Mouse (Mus musculus): ENCODE results near the gene Kcnh5. TPM values are rescaled to one million over a fixed set of nuclear protein-coding genes. Genes with fewer than 3 reads are reported as not detected.

The Kcnh5 gene
- polyA plus RNA-seq, 2 experiments: not detected

GRCm38 (mm10) chr12:75177646-75178030, 506 bp upstream of the Kcnh5 start:
- Histone ChIP-seq H3K4me2 (ENCODE audit: low read depth) (no peak overlapping the region), H3K4me3 (ENCODE audit: insufficient read depth in 1 of 2, low read depth in 2 of 2, low read length in 2 of 2) (no peak overlapping the region), H3K36me3 (replicated peaks; ENCODE audit: control insufficient read depth, insufficient read depth, low read depth) (no peaks in the 10 kb centered on the region), H3K9me3 (ENCODE audit: control insufficient read depth, low read length) (no peaks in the 10 kb centered on the region), H3K27me3 (ENCODE audit: control insufficient read depth, insufficient read depth, low read length) (peaks cover 28% of the 10 kb centered on the region), H3K9ac (replicated peaks) (no peak overlapping the region), H3K27ac (no peak overlapping the region), H3K4me1 (replicated peaks; ENCODE audit: control insufficient read depth in 2 of 2, insufficient read depth in 2 of 2, low read length in 1 of 2) (no peaks in the 10 kb centered on the region)
- WGBS (ENCODE audit: insufficient replicate concordance): 5% methylated on average over 13 of the region's 13 CpGs
- DNase-seq (ENCODE audit: low read depth in 3 of 3, low spot score in 3 of 3): no peak
- ATAC-seq (ENCODE audit: insufficient read depth): no peak
- TF ChIP-seq EP300 (IDR thresholded peaks at IDR 0.05; ENCODE audit: low read depth): no peak
- no peak for TF ChIP-seq CTCF (IDR thresholded peaks at IDR 0.05; ENCODE audit: low read depth)

DNA sequence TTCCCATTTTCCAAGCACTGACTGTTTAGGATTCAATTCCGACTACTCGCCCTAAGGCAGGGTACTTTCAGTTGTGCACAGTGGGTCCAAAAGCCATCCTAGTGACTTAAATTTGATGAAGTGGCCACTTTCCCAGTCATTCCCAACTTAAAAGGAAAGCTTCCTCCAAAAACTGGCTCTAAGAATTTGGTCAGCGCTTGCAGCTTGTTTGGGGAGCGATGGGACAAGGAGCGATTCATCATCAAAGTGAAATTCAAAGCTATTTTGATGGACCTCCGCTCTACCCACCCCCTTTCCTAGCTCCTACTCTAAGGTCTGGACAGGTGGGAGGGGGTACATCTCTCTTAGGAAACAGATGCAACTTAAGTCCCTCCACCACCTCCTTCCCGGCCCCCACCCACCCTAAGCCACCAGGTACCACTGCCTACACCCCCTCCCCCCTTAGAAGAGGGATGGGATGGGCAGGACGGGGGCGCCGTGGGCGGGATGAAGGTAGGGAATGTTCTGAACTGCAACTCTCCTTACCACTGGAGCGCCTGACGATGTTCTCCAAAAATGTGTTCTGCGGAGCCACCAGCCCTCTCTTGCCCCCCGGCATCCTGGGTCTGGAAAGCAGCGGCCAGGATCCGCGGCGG, 1.1 kb downstream of the Kcnh5 start:
- Histone ChIP-seq H3K27me3 (ENCODE audit: control insufficient read depth, insufficient read depth, low read length) (peaks cover 28% of the 10 kb centered on the region), H3K4me1 (replicated peaks; ENCODE audit: control insufficient read depth in 2 of 2, insufficient read depth in 2 of 2, low read length in 1 of 2) (no peaks in the 10 kb centered on the region), H3K36me3 (replicated peaks; ENCODE audit: control insufficient read depth, insufficient read depth, low read depth) (no peaks in the 10 kb centered on the region), H3K9me3 (ENCODE audit: control insufficient read depth, low read length) (no peaks in the 10 kb centered on the region), H3K27ac (no peak overlapping the region), H3K9ac (replicated peaks) (no peak overlapping the region), H3K4me2 (ENCODE audit: low read depth) (no peak overlapping the region), H3K4me3 (ENCODE audit: insufficient read depth in 1 of 2, low read depth in 2 of 2, low read length in 2 of 2) (no peak overlapping the region)
- WGBS (ENCODE audit: insufficient replicate concordance): 6% methylated on average over 19 of the region's 19 CpGs
- TF ChIP-seq CTCF (IDR thresholded peaks at IDR 0.05; ENCODE audit: low read depth) (no peak), EP300 (IDR thresholded peaks at IDR 0.05; ENCODE audit: low read depth) (no peak)
- DNase-seq (ENCODE audit: low read depth in 3 of 3, low spot score in 3 of 3) (no peak), ATAC-seq (ENCODE audit: insufficient read depth) (no peak)

DNA sequence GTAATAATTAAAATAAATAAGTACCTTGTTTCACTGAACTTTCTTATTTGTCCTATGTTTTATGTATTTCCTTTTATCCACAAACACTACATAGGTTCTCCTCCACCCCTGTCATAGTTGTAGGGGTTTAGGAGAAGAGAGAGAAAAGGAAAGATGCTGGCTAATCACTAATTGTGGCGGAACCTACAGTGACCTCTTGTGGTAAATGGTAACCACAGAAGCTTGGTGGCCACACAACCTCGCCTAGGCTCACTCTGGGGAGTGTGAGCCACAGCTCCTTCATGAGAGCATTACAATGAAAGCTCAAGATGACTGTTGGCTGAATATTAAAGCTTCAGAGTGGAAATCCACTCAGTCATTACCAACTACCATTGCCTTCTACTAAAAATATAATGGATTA, 6.2 kb downstream of the Kcnh5 start:
- Histone ChIP-seq H3K27ac (no peak overlapping the region), H3K4me1 (replicated peaks; ENCODE audit: control insufficient read depth in 2 of 2, insufficient read depth in 2 of 2, low read length in 1 of 2) (no peaks in the 10 kb centered on the region), H3K27me3 (ENCODE audit: control insufficient read depth, insufficient read depth, low read length) (peaks cover 7% of the 10 kb centered on the region), H3K9ac (replicated peaks) (no peak overlapping the region), H3K4me3 (ENCODE audit: insufficient read depth in 1 of 2, low read depth in 2 of 2, low read length in 2 of 2) (no peak overlapping the region), H3K36me3 (replicated peaks; ENCODE audit: control insufficient read depth, insufficient read depth, low read depth) (no peaks in the 10 kb centered on the region), H3K4me2 (ENCODE audit: low read depth) (no peak overlapping the region), H3K9me3 (ENCODE audit: control insufficient read depth, low read length) (no peaks in the 10 kb centered on the region)
- DNase-seq (ENCODE audit: low read depth in 3 of 3, low spot score in 3 of 3) (no peak), ATAC-seq (ENCODE audit: insufficient read depth) (no peak)
- 11% methylated on average over 2 of the region's 2 CpGs for WGBS (ENCODE audit: insufficient replicate concordance)
- no peak for TF ChIP-seq EP300 (IDR thresholded peaks at IDR 0.05; ENCODE audit: low read depth)
- 0 out of 2 replicates have a peak, but pooled peaks have one; percentile 17 for TF ChIP-seq CTCF (IDR thresholded peaks at IDR 0.05; ENCODE audit: low read depth)

GRCm38 (mm10) chr12:75153076-75153568, 24.0 kb downstream of the Kcnh5 start:
- 65% methylated on average over 2 of the region's 2 CpGs for WGBS (ENCODE audit: insufficient replicate concordance)
- DNase-seq (ENCODE audit: low read depth in 3 of 3, low spot score in 3 of 3) (no peak), ATAC-seq (ENCODE audit: insufficient read depth) (no peak)
- Histone ChIP-seq H3K9ac (replicated peaks) (no peak overlapping the region), H3K4me1 (replicated peaks; ENCODE audit: control insufficient read depth in 2 of 2, insufficient read depth in 2 of 2, low read length in 1 of 2) (no peaks in the 10 kb centered on the region), H3K9me3 (ENCODE audit: control insufficient read depth, low read length) (no peaks in the 10 kb centered on the region), H3K36me3 (replicated peaks; ENCODE audit: control insufficient read depth, insufficient read depth, low read depth) (no peaks in the 10 kb centered on the region), H3K4me2 (ENCODE audit: low read depth) (no peak overlapping the region), H3K27me3 (ENCODE audit: control insufficient read depth, insufficient read depth, low read length) (no peaks in the 10 kb centered on the region), H3K27ac (no peak overlapping the region), H3K4me3 (ENCODE audit: insufficient read depth in 1 of 2, low read depth in 2 of 2, low read length in 2 of 2) (no peak overlapping the region)
- TF ChIP-seq CTCF (IDR thresholded peaks at IDR 0.05; ENCODE audit: low read depth): no peak
- TF ChIP-seq EP300 (IDR thresholded peaks at IDR 0.05; ENCODE audit: low read depth): no peak

GRCm38 (mm10) chr12:75139792-75140191, 37.3 kb downstream of the Kcnh5 start:
- no peak for DNase-seq (ENCODE audit: low read depth in 3 of 3, low spot score in 3 of 3)
- no peaks in the 10 kb centered on the region for H3K27me3 ChIP-seq (ENCODE audit: control insufficient read depth, insufficient read depth, low read length)
- H3K4me1 ChIP-seq (replicated peaks; ENCODE audit: control insufficient read depth in 2 of 2, insufficient read depth in 2 of 2, low read length in 1 of 2): no peaks in the 10 kb centered on the region
- H3K4me3 ChIP-seq (ENCODE audit: insufficient read depth in 1 of 2, low read depth in 2 of 2, low read length in 2 of 2): no peak overlapping the region
- TF ChIP-seq CTCF (IDR thresholded peaks at IDR 0.05; ENCODE audit: low read depth): no peak
- TF ChIP-seq EP300 (IDR thresholded peaks at IDR 0.05; ENCODE audit: low read depth): no peak
- H3K9me3 ChIP-seq (ENCODE audit: control insufficient read depth, low read length): no peaks in the 10 kb centered on the region
- 65% methylated on average over 1 of the region's 1 CpGs for WGBS (ENCODE audit: insufficient replicate concordance)
- no peak overlapping the region for H3K4me2 ChIP-seq (ENCODE audit: low read depth)
- H3K27ac ChIP-seq: no peak overlapping the region
- H3K9ac ChIP-seq (replicated peaks): no peak overlapping the region
- H3K36me3 ChIP-seq (replicated peaks; ENCODE audit: control insufficient read depth, insufficient read depth, low read depth): no peaks in the 10 kb centered on the region
- ATAC-seq (ENCODE audit: insufficient read depth): no peak
